Mouse (Mus musculus): ENCODE results near the gene Smim4.

GRCm38 (mm10) chr14:31171821-31172220, 43.1 kb upstream of the Smim4 start:
- TF ChIP-seq CTCF (IDR thresholded peaks at IDR 0.05) (no peak), POLR2A (IDR thresholded peaks at IDR 0.05; ENCODE audit: insufficient read depth, low read depth, low read length) (no peak), EP300 (IDR thresholded peaks at IDR 0.05; ENCODE audit: insufficient read depth, low read depth, low read length) (no peak)

All from heart, adult 2 months (tissue).